Mouse (Mus musculus) right cerebral cortex, postnatal 10 days (tissue): ENCODE data around the gene Thap12.

Source experiments
- DNase-seq, 2 experiments: peaks; one replicate each; pipeline ENCODE4 v3.0.0; 2021; ENCODE audit warnings: low spot score in 2 of 2

Gene Thap12

GRCm38 (mm10) chr7:98698041-98698440 is 4.9 kb upstream of the Thap12 start:
- no peak for DNase-seq

DNA sequence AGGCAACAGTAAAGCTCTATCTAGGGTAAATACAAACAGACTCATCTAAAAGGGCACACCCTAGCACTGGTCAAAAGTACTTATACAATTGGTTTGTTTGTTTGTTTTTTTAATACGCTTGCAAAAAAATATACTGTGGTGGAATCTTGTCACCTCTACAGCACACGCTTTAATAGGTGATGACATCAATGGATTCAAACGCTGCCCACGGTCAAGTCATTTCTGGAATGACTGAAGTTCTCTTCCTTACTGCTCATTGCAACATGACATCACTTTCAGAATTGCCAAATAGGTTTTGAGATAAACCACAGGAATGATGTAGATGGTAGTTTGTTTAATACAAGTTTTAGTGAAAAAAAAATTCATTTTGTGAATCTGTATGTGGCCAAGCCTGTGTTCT is 4.3 kb upstream of the Thap12 start:
- no peak for DNase-seq

GRCm38 (mm10) chr7:98701771-98702170 is 1.1 kb upstream of the Thap12 start:
- DNase-seq = no peak

GRCm38 (mm10) chr7:98703365-98703881 is 520 bp downstream of the Thap12 start:
- peak; percentile 46 to 50 for DNase-seq

DNA sequence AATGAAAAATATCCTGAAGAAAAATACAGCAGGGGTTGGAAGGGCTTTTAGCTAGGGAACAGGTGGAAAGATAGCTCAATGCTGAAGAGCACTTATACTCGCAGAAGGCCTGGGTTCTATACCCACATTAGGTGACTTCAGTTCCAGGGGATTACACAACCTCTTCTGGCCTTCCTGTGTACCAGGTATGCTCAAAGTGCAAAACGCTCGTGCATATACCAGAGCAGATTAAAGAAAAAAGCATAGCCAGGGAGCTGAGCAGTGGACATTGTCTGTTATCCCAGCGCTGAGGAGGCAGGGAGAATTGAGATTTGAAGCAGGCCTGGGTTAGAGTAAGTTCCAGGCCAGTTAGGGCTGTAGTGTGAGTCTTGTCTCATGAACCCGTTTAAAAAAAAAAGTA is 1.4 kb downstream of the Thap12 start:
- DNase-seq = no peak

DNA sequence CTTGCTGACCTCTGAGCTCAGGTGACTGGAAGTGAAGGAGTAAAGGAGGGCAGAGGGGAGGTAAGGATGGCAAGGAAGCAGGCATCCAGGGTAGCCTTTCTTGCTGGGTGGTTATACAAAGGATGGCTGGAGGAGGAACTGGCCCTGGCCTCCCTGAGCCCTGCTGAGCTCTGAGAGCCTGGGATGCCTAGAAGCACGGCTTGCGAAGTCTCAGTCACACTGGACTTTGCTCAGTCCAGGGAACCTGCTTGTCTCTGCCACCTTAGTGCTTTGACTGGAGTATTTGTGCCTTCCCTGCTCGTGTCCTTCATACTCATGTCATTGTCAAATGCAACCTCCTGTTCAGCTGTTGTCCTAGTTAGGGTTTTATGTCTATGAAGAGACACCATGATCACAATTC is 10.8 kb downstream of the Thap12 start:
- peak in 1 of 2 experiments; percentile 13 for DNase-seq

- peak in 1 of 2 experiments; percentile 7 for DNase-seq
Measured at GRCm38 (mm10) chr7:98717438-98717837, 14.5 kb downstream of the Thap12 start.

- peak in 1 of 2 experiments; percentile 16 for DNase-seq
Measured at GRCm38 (mm10) chr7:98719761-98720160, 16.9 kb downstream of the Thap12 start.

DNA sequence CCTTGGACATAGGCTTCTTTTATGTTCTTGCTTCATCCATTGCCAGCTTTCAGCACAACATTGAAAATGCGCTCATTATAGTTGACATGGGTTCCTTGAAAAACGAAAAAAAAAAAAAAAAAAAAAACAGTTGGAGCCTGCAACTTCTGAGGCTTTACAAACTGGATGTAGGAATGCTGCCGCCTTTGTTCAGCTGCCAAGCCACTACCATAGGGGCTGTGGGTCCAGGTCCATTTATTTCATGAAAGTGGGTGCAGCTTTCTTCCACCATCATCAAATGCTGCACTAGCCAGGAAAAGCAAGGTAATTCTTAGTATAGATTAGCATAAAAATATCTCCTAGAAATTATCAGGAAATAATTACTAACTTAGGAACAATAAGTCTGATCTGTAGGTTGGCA is 17.8 kb downstream of the Thap12 start:
- peak in 1 of 2 experiments; percentile 15 for DNase-seq

DNA sequence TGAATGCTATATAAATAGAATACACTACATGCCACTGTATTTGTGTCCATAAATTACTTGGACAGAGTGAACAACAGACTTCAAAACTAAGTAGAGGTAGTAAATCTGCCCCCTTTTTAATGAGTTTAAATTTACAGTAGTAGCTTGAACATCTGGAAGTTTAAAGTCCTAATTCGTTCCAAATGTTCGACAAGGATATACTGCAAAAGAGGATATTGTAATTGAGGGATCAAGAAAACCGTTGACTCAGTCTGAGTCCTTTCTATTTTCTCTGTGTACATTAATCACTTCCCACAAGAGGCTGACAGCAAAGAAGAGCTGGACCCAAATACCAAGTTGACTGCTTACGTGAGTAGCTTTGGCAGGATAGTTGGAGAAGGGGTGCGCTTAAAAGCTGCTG is 18.3 kb downstream of the Thap12 start:
- peak in 1 of 2 experiments; percentile 9 for DNase-seq

GRCm38 (mm10) chr7:98721623-98722022 is 18.7 kb downstream of the Thap12 start:
- peak in 1 of 2 experiments; percentile 14 for DNase-seq

GRCm38 (mm10) chr7:98725686-98726195 is 22.8 kb downstream of the Thap12 start:
- DNase-seq = no peak

GRCm38 (mm10) chr7:98727986-98728385 is 25.1 kb downstream of the Thap12 start:
- peak in 1 of 2 experiments; percentile 7 for DNase-seq

GRCm38 (mm10) chr7:98728499-98728898 is 25.6 kb downstream of the Thap12 start:
- DNase-seq = peak in 1 of 2 experiments; percentile 15

GRCm38 (mm10) chr7:98729661-98730271 is 26.9 kb downstream of the Thap12 start:
- DNase-seq = peak; percentile 38 to 41

DNA sequence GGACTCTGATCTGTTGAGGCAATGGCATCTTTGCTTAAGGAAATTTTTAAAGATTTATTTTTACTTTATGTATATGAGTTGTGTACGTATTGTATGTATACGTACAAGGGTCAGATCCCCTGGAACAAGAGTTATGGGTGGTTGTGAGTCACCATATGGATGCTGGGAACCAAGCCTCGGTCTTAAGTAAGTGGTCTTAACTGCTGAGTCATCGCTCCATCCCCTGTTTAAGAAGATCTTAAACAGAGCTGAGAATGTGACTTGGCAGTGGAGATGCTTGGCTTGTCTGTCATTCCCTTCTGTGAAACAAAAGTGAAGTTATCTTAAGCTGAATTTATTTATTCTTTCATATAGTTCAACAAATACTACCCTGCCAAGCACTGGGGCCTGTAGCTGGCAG is 31.1 kb downstream of the Thap12 start:
- no peak for DNase-seq

- peak; percentile 62 to 79 for DNase-seq
Measured at GRCm38 (mm10) chr7:98734876-98735275, 32.0 kb downstream of the Thap12 start.

GRCm38 (mm10) chr7:98736780-98737550 is 34.1 kb downstream of the Thap12 start:
- no peak for DNase-seq

DNA sequence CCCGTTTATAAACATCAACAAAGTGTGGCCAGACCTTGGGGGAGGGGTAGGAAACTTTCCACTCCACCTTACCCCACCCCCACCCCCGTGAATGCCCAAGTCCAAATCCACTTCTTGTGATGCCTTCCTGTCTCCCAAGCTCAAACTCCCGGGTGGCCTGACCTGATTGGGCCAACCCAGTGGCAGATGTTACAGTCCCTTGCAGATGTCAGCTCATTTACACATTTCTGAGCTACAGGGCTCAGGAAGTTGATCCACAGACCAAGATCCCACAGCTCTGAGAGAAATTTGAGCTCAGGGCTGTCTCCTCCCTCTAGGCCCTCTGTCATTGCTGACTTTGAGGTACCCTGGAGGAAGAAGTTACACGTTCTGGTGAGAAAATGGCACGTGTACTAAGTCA is 37.5 kb downstream of the Thap12 start:
- no peak for DNase-seq

DNA sequence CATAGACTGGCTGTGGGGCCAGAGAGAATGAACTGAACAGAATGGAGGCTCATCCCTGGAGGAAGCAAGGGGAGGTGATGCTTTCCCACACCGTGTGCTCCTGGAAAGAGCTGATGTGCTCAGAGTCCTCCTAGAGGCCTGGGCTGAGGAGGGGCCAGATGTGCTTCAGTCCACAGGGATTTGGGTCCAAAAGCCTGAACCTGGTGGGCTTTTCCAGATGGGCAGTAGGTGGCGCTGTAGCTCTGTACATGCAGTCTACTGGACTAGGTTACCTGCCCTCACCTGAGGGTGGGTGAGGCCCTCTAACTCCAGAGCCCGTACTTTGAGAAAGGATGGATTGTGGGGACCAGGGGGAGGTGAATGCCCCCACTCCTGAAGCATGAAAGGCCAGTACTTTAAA is 40.4 kb downstream of the Thap12 start:
- DNase-seq = peak; percentile 41 to 66

DNA sequence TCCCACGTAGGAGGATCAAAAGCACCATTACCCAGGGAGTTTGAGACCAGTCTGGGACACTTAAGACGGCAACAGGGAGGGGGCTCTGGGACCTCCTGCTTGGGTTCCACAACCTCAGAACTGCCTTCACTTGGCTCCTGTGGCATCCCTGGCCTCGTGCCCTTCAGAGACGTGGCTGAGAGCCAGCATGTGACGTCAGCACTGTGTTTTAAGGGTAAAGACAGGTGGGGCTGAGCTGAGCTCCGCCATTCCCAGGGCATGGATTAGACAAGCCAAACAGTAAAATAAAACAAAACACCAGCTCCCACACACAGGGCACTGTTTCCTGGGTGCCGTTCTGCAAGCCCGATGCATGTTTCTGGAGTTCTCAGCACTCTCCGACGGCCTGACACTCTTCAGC is 47.5 kb downstream of the Thap12 start:
- no peak for DNase-seq

DNA sequence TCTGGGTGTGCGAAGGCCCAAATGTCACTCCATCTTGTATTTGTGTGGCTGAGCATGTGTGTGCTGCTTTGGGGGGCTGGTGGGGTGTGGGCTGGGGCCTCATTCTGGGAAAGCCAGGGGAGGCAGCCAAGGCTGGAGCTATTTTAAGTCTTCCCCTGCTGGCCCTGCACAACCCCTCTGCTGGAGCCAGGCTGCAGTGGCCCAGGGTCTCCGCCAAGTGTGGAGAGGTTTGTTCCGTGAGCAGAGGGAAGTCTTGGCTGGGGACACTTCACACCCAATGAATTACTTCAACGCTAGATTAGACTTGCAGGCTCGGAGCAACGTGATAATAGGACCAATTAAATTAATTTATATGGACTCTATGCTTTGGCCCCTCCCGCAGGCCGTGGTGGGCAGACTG is 49.8 kb downstream of the Thap12 start:
- DNase-seq = peak in 1 of 2 experiments; percentile 42

DNA sequence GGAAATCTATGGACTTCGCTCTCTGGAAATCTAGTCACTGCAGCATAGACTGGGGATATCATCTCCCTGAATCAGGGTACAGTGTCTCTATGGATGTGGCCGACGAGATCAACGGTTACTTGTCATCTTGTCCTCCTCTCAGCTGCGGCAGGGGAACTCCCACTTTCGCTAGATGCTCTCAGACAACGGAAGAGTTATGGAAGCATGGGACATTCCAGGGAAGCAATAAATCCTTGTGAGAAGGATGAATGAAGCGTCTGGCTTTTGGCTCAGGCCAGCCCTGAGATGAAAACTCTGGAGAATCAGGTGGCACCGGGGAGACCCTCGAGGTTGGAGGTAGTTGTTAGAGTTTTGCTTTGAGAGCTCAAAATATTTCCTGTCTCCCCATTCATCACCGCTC is 53.1 kb downstream of the Thap12 start:
- DNase-seq = no peak
